Mouse (Mus musculus) testis, adult 2 months (tissue): ENCODE data around the gene Fgf4. TPM values are rescaled to one million over a fixed set of nuclear protein-coding genes. Genes with fewer than 3 reads are reported as not detected.
"Not testable (repeated sequence)": the region's sequence is repeated elsewhere in the genome, so short reads cannot be mapped to it uniquely, and the experiment has no call there.

Source experiments
- H3K27ac ChIP-seq: fragments of 200-500 bp; 2 replicates; pipeline ENCODE4 v1.5.1; 2012; ENCODE audit warnings: low read depth, low read length; ENCODE audit not compliant: control insufficient read depth, insufficient read depth
- H3K27me3 ChIP-seq: fragments of 200-500 bp; 2 replicates; pipeline ENCODE4 v1.6.1; 2012; ENCODE audit warnings: mild to moderate bottlenecking, low read length, moderate library complexity; ENCODE audit not compliant: control insufficient read depth, insufficient read depth
- H3K36me3 ChIP-seq: fragments of 200-500 bp; 2 replicates; pipeline ENCODE4 v1.6.1; 2012; ENCODE audit warnings: mild to moderate bottlenecking, low read length; ENCODE audit not compliant: control insufficient read depth, insufficient read depth
- H3K4me1 ChIP-seq: fragments of 200-500 bp; 2 replicates; pipeline ENCODE4 v1.6.1; 2012; ENCODE audit warnings: low read length; ENCODE audit not compliant: control insufficient read depth, insufficient read depth
- H3K4me3 ChIP-seq: fragments of 200-500 bp; 2 replicates; pipeline ENCODE4 v1.5.1; 2012; ENCODE audit warnings: low read depth, mild to moderate bottlenecking, low read length, moderate library complexity, mixed read lengths; ENCODE audit not compliant: control insufficient read depth
- CTCF ChIP-seq: fragments of 200-500 bp; IDR thresholded peaks from 2 replicates; pipeline ENCODE4 v1.5.1; 2012; ENCODE audit warnings: low read depth, mild to moderate bottlenecking, inconsistent platforms, low read length, moderate library complexity; ENCODE audit not compliant: control insufficient read depth, insufficient read depth, insufficient replicate concordance
- POLR2A ChIP-seq: fragments of 200-500 bp; IDR thresholded peaks from 2 replicates; pipeline ENCODE4 v1.6.1; 2012; ENCODE audit warnings: low read depth, mild to moderate bottlenecking, inconsistent platforms, low read length, moderate library complexity; ENCODE audit not compliant: control insufficient read depth
- polyA plus RNA-seq: library from polyadenylated mRNA; depleted of rRNA; stranded (reverse); fragments of >200 nt; gene quantifications from 2 replicates; pipeline ENCODE4 v1.2.3, GENCODE M21; 2012

The Fgf4 gene
- polyA plus RNA-seq, 1 experiment: not detected

DNA sequence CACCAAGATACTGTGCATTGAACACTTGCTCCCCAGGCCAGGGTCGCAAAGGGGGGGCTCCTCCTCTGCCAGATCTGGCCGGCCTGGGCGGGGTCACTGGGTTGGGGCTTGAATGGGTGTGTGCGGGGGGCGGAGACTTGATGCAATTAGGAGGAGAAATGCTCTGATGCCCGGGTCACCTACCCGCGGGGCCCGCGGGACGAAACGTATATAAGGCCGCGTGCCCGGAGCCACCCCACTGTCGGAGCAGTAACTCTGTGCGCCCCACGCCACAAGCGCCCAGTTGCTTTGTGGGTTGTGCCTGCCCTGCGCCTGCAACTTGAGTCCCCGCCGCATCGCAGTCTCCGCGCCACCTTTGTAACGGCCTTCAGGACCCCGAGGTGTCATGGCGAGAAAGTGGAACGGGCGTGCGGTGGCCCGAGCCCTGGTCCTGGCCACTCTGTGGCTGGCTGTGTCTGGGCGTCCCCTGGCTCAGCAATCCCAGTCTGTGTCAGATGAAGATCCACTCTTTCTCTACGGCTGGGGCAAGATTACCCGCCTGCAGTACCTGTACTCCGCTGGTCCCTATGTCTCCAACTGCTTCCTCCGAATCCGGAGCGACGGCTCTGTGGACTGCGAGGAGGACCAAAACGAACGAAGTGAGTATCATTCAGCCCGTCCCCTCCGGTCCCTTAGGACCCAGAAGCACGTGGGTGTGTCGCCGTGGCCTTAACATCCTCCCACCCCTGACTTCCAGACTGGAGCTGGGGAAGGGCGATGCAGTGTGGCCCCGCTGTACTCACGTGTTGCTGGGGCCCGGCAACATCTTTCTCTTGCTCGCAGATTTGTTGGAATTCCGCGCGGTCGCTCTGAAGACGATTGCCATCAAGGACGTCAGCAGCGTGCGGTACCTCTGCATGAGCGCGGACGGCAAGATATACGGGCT is 49.4 kb downstream of the Fgf4 start, which contains the start of gene Fgf15:
Gene Fgf15, plus strand, starts transcription at position 238 of the 925 bp plus-strand sequence.
- peaks cover 8% of the 10 kb centered on the region for H3K27me3 ChIP-seq
- TF ChIP-seq CTCF: no peak
- no peak for TF ChIP-seq POLR2A
- no peaks in the 10 kb centered on the region for H3K36me3 ChIP-seq
- no peak within 1 kb of the TSS for H3K27ac ChIP-seq
- H3K4me1 ChIP-seq: peaks cover 22% of the 10 kb centered on the region
- H3K4me3 ChIP-seq: peak within 1 kb of the TSS; percentile 64

- Histone ChIP-seq H3K36me3 (no peaks in the 10 kb centered on the region), H3K27me3 (peaks cover 8% of the 10 kb centered on the region), H3K27ac (no peak overlapping the region), H3K4me3 (no peak overlapping the region), H3K4me1 (peaks cover 22% of the 10 kb centered on the region)
- TF ChIP-seq CTCF (no peak), POLR2A (no peak)
Observed at GRCm38 (mm10) chr7:144898506-144898905, 51.3 kb downstream of the Fgf4 start.

DNA sequence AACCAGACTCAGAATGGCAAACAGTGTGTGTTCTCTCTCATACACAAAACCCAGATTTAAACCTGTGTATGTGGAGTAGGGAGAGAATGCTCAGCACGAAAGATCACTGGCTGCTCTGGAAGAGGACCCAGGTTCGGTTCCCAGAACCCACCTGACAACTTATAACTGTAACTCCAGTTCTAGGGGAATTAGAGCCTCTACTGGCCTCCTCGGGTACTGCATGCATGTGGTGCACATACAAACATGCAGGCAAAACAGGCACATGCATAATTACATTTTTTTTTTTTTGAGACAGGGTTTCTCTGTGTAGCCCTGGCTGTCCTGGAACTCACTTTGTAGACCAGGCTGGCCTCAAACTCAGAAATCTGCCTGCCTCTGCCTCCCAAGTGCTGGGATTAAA is 58.3 kb downstream of the Fgf4 start:
- not testable (repeated sequence) for H3K36me3 ChIP-seq, H3K4me1 ChIP-seq, H3K27ac ChIP-seq, H3K27me3 ChIP-seq, H3K4me3 ChIP-seq

- Histone ChIP-seq H3K4me3 (peak overlapping the region; percentile 60), H3K4me1 (no peaks in the 10 kb centered on the region), H3K27ac (no peak overlapping the region), H3K27me3 (no peaks in the 10 kb centered on the region), H3K36me3 (no peaks in the 10 kb centered on the region)
- TF ChIP-seq POLR2A (no peak), CTCF (peak; percentile 84)
Observed at GRCm38 (mm10) chr7:144906708-144907397, 59.7 kb downstream of the Fgf4 start.

DNA sequence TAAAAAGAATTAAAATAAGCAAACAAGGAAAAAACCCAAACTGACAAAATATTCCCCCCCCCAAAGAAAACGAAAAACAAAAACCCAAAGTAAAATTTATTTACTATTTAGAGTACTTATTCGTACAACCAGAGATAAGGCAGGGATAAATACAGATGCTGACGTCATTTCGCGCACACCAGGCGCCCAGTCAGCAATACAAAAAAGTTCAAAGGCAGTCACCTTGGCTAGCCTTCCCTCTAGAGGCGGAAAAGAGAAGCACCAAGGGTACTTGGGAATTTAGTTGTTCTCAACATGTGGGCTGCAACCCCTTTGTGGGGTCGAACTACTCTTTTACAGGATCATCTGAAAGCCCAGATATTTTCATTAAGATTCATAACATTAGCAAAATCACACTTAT is 60.6 kb downstream of the Fgf4 start:
- no peak overlapping the region for H3K27ac ChIP-seq
- H3K4me3 ChIP-seq: no peak overlapping the region
- H3K27me3 ChIP-seq: no peaks in the 10 kb centered on the region
- H3K4me1 ChIP-seq: no peaks in the 10 kb centered on the region
- no peak for TF ChIP-seq CTCF
- no peak for TF ChIP-seq POLR2A
- H3K36me3 ChIP-seq: no peaks in the 10 kb centered on the region

DNA sequence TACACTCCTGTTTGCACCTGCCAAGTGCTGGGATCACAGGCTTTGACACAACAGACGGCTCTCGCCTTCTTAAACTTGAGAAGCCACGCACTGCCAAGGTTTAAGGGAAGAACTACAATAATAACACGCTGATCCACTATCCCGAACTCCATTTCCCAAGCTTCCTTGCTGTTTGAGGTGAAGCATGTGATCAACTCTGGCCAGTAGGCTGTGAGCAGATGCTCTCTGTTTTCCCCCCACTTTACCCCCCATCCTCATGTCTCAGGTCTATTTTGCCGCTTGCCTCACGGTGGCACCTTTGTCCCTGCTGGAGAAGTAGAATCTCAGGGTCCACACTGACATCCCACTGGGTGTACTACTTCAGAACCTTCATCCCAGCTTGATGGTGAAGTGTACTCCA is 61.5 kb downstream of the Fgf4 start:
- H3K4me3 ChIP-seq: peak overlapping the region; percentile 6
- no peak for TF ChIP-seq POLR2A
- no peaks in the 10 kb centered on the region for H3K36me3 ChIP-seq
- H3K27ac ChIP-seq: no peak overlapping the region
- H3K27me3 ChIP-seq: no peaks in the 10 kb centered on the region
- no peaks in the 10 kb centered on the region for H3K4me1 ChIP-seq

DNA sequence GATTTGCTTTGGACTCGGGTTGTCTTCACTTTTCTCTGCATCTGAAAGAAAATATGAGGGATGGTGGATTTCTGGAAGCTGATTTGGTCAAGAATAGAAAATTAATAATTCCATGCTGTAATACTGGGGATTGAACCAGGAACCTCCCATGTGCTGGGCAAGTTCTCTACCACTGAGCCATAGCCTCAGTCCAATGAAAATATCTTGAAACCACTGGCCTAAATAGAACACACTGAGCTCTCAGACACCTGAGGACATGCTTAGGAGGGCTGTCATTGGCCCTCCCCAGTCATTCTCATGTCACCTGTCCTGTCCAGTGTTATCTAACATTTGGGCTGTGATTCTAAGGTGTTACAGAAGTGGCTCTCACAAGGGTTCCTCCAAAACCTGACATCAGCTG is 64.0 kb downstream of the Fgf4 start:
- Histone ChIP-seq H3K4me3 (no peak overlapping the region), H3K36me3 (no peaks in the 10 kb centered on the region), H3K27ac (no peak overlapping the region), H3K27me3 (no peaks in the 10 kb centered on the region), H3K4me1 (peaks cover 4% of the 10 kb centered on the region)
- TF ChIP-seq CTCF (no peak), POLR2A (no peak)

DNA sequence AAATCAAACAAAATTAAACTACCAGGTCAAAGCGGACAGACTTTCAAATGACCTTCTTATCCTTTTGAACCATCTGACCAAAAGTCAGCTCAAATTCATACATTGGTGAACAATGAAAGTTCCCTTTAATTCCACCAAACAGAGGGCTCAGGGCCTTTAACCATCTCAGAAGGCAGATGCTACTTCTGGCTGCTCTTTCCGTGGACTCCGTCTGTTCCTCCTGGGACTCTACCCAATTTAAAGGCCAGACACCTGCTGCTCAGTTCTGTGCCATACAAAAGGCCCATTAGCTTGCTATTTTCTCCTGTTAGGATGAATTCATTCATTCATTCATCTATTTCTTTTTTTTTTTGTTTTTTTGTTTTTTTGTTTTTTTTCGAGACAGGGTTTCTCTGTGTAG is 65.7 kb downstream of the Fgf4 start:
- no peak overlapping the region for H3K4me3 ChIP-seq
- H3K27me3 ChIP-seq: no peaks in the 10 kb centered on the region
- peaks cover 1% of the 10 kb centered on the region for H3K36me3 ChIP-seq
- peaks cover 4% of the 10 kb centered on the region for H3K4me1 ChIP-seq
- TF ChIP-seq CTCF (no peak), POLR2A (no peak)
- H3K27ac ChIP-seq: no peak overlapping the region
